Mouse (Mus musculus): ENCODE measurements around the gene Gse1. TPM values are rescaled to one million over a fixed set of nuclear protein-coding genes. Genes with fewer than 3 reads are reported as not detected.
A peak's percentile ranks its signal among the peaks of the same experiment; 100 is the strongest.

Gene Gse1
- polyA plus RNA-seq, 1 experiment from 2014 or later: 12.2 TPM

DNA sequence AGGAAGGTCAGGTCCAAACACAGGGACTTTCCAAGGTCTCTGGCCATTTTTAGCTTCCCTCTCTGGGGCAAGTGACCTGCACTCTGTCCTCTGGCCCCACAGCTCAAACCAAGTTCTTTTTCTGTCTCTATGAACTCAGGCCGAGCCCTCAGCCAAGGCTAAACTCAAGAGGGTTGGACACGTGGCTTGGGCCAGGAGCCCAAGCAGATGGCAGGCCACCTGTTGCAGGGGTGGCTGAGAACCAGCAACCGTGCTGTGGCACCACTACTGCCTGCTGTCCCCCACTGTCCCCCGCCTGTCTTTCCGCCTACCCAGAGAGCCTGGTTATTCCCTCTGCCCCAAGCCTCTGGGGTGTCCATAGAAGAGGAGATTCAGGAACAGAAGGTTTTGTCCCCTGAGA, 14.3 kb upstream of the Gse1 start:
- Histone ChIP-seq H3K9me3 (replicated peaks) (no peaks in the 10 kb centered on the region), H3K9ac (replicated peaks) (no peak overlapping the region), H3K36me3 (no peaks in the 10 kb centered on the region), H3K4me1 (peaks cover 29% of the 10 kb centered on the region), H3K4me2 (no peak overlapping the region), H3K27me3 (replicated peaks) (no peaks in the 10 kb centered on the region), H3K27ac (replicated peaks) (no peak overlapping the region), H3K4me3 (replicated peaks) (no peak overlapping the region)
- no peak for ATAC-seq (ENCODE audit: low FRiP score)
- 45% methylated on average over 5 of the region's 5 CpGs for WGBS

DNA sequence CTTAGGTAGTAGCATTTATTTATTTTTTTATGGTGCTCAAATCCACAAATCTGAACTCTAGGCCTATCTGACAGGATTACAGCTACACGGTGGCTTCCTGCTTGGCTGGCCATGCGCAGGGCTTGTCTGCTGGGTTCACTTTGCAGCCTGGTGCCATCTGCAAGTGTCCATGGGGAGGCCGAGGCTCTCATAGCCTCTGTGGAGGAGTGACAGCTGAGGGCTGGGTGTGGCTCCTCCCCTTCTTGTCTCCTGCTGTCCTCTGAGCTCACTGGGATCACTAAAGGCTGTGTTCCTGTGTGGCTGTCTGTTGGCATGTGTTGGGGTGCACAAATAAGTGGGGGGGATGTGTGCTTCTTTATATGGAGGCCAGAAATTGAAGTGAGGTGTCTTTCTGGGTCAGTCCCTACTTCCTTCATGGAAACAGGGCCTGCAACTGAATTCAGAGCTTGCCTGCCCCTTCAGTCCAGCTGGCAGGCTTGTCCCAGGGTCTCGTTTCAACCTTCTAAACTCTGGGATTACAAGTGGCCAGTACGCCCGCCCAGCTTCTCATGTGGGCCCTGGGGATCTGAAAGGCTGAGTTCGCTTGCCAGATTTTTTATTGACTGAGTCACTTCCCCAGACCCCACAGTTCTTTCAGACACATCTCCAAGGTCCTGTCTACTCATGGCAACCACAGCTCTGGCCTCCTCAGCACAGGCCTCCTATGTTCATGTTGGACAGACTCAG, 12.7 kb upstream of the Gse1 start:
- no peaks in the 10 kb centered on the region for H3K27me3 ChIP-seq (replicated peaks)
- H3K4me2 ChIP-seq: no peak overlapping the region
- no peak for ATAC-seq (ENCODE audit: low FRiP score)
- peaks cover 29% of the 10 kb centered on the region for H3K4me1 ChIP-seq
- H3K27ac ChIP-seq (replicated peaks): peak overlapping the region; percentile 41
- whole genome bisulfite sequencing: 33% methylated on average over 7 of the region's 7 CpGs
- no peak overlapping the region for H3K9ac ChIP-seq (replicated peaks)
- H3K4me3 ChIP-seq (replicated peaks): no peak overlapping the region
- no peaks in the 10 kb centered on the region for H3K36me3 ChIP-seq
- no peaks in the 10 kb centered on the region for H3K9me3 ChIP-seq (replicated peaks)

DNA sequence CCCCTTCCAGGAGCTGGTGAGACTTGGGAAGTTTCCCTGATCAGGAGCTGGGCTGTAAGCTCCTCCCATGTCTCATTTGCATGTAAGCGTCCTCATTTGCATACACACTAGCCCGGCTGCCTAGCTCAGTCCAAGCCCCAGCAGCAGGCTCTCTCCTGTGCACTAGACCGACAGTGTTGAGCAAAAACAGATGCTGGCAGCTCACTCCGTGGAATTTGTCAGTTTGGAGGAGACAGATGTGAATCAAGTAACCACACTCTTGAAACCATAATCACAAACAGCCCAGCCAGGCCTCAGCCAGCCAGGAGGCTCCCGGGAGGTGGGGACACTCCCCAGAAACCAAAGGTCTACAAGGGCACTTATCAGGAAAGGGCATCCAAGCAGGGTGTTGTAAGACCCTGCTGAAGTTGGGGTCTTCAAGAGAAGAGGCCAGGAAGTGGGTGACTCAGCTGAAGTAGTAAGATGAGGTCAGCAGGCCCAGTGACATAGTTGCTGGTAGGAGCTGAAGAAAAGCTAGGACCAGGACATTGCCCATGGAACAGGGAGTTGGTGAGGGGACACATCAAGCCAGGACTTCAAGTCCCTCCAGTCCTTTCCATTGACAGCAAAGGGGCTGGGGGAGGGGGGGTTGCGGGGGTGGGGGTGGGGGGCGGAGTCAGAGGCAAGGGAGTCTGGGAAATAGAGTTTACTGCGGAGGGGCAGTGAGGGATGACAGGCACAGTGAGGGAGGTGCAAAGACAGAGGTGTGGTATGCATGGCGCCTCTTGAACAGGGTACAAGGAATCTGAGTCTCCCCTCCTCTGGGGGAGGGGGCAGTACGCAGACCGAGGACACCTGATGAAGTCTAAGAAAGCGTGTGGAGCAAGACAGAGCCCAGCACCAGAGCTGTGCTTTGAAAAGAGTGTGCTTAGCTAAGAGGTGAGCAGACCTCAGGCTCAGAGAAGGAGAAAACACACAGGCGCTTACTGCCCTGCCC, 11.1 kb upstream of the Gse1 start:
- H3K36me3 ChIP-seq: no peaks in the 10 kb centered on the region
- ATAC-seq (ENCODE audit: low FRiP score): peak; percentile 76
- no peak overlapping the region for H3K4me3 ChIP-seq (replicated peaks)
- H3K4me2 ChIP-seq: no peak overlapping the region
- peaks cover 31% of the 10 kb centered on the region for H3K4me1 ChIP-seq
- no peaks in the 10 kb centered on the region for H3K9me3 ChIP-seq (replicated peaks)
- WGBS: 22% methylated on average over 13 of the region's 13 CpGs
- H3K27ac ChIP-seq (replicated peaks): peak overlapping the region; percentile 55; the same call in 1 of the 2 replicates
- H3K9ac ChIP-seq (replicated peaks): no peak overlapping the region
- no peaks in the 10 kb centered on the region for H3K27me3 ChIP-seq (replicated peaks)

DNA sequence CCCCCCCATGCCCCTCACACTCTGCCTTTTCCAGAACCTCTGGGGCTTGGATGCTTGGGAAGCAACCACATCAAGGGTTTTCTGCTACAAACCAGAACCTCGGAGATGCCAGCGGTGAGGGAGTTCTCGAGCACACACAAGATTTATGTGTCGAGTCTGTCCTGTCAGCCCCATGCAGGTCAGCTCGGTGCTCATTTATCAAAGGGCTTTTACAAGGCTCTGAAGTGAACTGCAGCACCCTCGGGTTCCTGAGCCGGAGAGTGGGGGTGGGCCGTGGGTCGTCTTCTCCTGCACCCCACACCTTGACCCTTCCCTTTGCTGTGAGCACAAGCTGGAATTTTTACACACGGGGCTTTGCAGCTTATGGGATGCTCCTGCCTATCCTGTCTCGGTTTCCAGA, 5.7 kb upstream of the Gse1 start:
- Histone ChIP-seq H3K4me3 (replicated peaks) (no peak overlapping the region), H3K36me3 (no peaks in the 10 kb centered on the region), H3K4me2 (0 out of 2 replicates have a peak overlapping the region, but pooled peaks have one; percentile 11), H3K27me3 (replicated peaks) (no peaks in the 10 kb centered on the region), H3K4me1 (peaks cover 45% of the 10 kb centered on the region), H3K27ac (replicated peaks) (no peak overlapping the region), H3K9me3 (replicated peaks) (no peaks in the 10 kb centered on the region), H3K9ac (replicated peaks) (no peak overlapping the region)
- WGBS: 15% methylated on average over 11 of the region's 11 CpGs
- ATAC-seq (ENCODE audit: low FRiP score): no peak

DNA sequence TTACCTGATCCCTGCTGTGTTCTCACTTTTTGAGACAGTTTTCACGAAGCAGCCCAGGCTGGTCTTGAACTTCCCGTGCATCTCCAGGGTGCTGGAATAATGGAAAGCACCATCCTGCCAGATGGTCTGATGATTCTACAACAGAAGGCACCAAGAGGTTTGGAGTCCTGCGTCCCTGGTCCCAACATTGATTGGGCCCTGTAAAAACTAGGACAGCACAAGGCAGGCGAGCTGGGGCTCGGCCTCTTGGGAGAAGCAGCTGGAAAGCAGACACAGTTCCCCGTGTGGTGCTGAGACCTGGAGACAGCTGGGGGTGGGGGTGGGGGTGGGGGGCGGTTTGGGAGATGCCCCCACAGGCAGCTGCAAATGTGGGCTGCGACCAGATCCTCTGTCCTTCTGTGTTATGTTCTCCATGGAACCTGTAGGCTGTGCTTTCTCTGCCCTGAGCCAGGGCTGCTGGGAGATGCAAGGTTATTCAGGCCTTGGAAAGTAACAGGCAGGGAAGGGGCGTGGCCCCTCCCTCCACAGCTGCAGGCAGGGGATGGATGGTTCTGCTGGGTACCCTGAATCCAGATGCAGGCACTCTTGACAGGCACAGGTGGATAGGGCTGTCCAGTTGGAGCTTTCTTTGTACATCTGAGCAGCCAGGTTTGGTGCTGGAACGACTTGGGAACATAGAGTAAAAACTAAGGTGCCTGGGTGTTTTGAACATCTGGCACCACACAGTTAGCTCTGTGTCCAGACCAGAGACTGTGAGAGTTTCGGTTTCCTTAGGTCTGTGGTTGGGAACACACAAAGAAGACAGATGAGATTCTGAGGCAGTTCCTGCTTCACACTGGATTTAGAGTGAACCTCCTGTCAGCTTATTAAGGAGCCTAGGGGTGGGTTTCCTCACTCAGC, 3.5 kb upstream of the Gse1 start:
- Histone ChIP-seq H3K4me1 (peaks cover 55% of the 10 kb centered on the region), H3K9ac (replicated peaks) (no peak overlapping the region), H3K36me3 (no peaks in the 10 kb centered on the region), H3K9me3 (replicated peaks) (no peaks in the 10 kb centered on the region), H3K27ac (replicated peaks) (no peak overlapping the region), H3K27me3 (replicated peaks) (no peaks in the 10 kb centered on the region), H3K4me2 (no peak overlapping the region), H3K4me3 (replicated peaks) (no peak overlapping the region)
- 48% methylated on average over 11 of the region's 11 CpGs for WGBS
- no peak for ATAC-seq (ENCODE audit: low FRiP score)

DNA sequence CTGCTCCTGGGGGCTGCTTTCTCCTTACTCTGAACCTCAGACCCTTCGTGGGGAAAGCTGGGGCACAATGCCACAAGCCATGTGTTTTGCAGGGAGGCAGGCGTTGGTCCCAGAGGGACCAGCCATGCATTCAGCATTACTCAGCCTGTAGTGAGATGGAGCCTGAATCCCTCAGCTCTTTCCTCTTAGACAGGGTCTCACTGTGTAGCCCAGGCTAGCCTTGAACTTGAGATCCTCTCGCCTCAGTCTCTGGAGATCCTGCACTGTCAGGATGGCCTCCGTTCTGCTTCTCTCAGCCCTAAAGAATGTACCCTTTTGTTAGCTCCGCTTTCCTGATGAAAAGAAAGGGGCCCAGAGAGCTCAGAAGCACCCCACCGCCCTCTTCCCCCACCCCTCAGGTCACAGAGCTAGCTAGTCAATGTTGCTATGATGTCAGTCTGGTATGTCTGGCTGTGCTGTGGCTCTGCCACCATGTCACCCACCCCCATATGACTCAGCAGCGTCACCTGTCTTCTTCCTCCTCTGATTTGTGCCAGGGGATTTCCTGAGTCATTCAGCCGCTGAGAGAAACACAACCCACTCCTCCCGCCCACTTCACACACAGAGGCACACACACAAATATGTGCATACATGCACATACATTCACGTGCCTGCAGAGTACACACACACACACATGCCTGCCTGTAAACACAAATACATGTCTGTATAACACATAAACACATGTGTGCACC, 2.7 kb upstream of the Gse1 start:
- Histone ChIP-seq H3K36me3 (no peaks in the 10 kb centered on the region), H3K4me1 (peaks cover 64% of the 10 kb centered on the region), H3K9me3 (replicated peaks) (no peaks in the 10 kb centered on the region), H3K27me3 (replicated peaks) (no peaks in the 10 kb centered on the region), H3K4me2 (no peak overlapping the region), H3K27ac (replicated peaks) (no peak overlapping the region), H3K4me3 (replicated peaks) (no peak overlapping the region), H3K9ac (replicated peaks) (no peak overlapping the region)
- ATAC-seq (ENCODE audit: low FRiP score): no peak
- WGBS: 23% methylated on average over 10 of the region's 10 CpGs

DNA sequence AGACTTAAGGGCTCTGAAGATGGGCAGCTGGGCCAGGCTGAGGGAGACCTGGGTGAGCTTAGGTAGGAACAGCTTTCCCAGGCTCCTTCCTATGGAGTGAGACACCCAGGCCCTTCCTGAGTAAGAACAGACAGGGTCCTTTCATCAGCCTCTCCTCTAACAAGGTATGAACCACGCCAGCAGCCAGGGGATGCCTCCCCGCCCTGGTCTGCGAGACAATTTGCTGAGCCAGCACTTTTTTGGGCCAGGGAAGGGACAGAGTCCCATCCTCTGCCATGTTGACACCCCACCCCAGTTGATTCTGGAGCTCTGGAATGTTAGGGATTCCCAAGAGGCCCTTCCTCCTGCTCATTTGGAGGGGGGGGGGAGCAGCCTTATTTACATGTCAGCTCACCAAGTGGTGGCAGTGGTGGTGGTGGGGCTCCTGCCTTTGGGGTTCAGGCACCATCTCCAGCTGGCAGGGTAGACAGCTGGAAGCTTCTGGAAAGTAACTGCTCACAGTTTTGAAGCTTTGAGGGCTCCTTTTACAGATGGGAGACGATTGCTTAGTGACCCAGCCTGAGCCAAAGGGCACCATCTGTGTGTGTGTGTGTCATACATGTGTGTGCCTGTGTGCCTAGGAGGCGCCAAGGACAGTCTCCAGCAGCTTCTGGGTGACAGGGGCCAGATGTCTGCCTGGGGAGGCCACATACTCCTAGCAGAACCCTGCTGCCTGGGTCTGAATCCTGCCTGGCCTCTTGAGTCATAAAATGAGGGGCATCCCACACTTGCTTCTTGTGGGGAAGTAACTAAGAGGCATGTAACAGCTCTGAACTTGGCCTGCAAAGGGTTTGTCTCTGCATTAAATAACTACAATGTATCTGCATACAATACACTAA, 1.3 kb upstream of the Gse1 start:
- H3K4me2 ChIP-seq: peak overlapping the region; percentile 83
- 0 out of 2 replicates have a peak overlapping the region, but pooled peaks have one; percentile 39 for H3K27ac ChIP-seq (replicated peaks)
- H3K4me1 ChIP-seq: peaks cover 77% of the 10 kb centered on the region
- no peak overlapping the region for H3K9ac ChIP-seq (replicated peaks)
- no peak overlapping the region for H3K4me3 ChIP-seq (replicated peaks)
- no peaks in the 10 kb centered on the region for H3K36me3 ChIP-seq
- no peak for ATAC-seq (ENCODE audit: low FRiP score)
- no peaks in the 10 kb centered on the region for H3K27me3 ChIP-seq (replicated peaks)
- 40% methylated on average over 5 of the region's 5 CpGs for WGBS
- no peaks in the 10 kb centered on the region for H3K9me3 ChIP-seq (replicated peaks)

DNA sequence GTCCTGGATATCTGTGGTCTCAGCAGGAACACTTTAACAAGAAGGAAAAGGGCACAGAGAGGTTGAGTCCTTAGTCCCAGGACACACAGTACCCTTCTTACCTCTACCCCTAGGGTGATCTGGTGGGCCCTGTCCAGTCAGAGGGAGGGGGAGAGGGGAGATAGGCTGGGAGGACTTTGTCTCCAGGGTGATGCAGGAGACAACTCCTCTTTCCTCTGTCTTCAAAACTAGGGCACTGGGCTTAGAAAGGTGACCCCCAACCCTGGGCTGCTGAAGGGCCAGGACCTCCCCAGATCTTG, 729 bp upstream of the Gse1 start:
- Histone ChIP-seq H3K4me1 (peaks cover 77% of the 10 kb centered on the region), H3K9ac (replicated peaks) (no peak overlapping the region; the same call in 1 of the 2 replicates), H3K4me3 (replicated peaks) (peak overlapping the region; percentile 64), H3K9me3 (replicated peaks) (no peaks in the 10 kb centered on the region), H3K27ac (replicated peaks) (0 out of 2 replicates have a peak overlapping the region, but pooled peaks have one; percentile 39), H3K27me3 (replicated peaks) (no peaks in the 10 kb centered on the region), H3K4me2 (peak overlapping the region; percentile 83), H3K36me3 (no peaks in the 10 kb centered on the region)
- peak; percentile 8; the same call in 1 of the 2 replicates for ATAC-seq (ENCODE audit: low FRiP score)

DNA sequence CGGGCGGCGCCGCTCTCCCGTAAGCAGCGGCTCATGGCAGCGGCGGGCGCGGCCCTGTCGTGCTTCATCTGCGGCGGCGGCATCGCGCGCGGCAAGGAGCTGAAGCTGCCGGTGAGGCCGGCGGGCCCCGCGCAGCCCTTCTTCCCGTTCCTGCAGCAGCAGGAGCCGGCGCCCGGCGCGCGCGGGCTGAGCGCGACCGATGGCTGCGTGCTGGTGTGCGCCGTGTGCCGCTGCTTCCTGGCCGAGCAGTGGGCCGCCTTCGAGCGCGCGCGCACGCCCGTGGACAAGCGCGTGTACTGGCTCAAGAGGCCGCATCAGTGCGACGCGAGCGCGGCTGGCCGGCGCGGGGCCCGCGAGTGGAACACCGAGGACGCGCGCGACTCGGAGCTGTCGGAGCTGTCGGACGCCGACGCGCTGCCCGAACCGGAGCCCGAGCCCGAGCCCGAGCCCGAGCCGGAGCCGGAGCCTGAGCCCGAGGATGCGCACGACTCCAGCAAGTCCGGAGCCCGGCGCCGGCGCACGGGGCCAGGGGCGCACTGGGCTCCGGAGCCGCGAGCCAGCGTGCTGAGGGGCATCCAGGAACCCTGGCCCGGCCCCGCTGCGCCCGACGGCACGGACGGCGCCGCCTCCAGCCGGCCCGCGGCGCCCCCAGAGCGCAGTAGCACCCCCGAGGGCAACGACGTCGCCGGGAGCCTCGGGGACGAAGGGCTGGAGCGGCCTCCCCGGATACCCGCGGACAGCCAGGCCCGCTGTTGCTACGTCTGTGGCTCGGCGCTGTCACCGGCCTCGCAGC, 721 bp downstream of the Gse1 start:
- Histone ChIP-seq H3K4me2 (peak overlapping the region; percentile 83), H3K4me1 (peaks cover 86% of the 10 kb centered on the region), H3K9ac (replicated peaks) (peak overlapping the region; percentile 44), H3K27me3 (replicated peaks) (no peaks in the 10 kb centered on the region), H3K27ac (replicated peaks) (peak overlapping the region; percentile 72), H3K4me3 (replicated peaks) (peak overlapping the region; percentile 64), H3K9me3 (replicated peaks) (no peaks in the 10 kb centered on the region), H3K36me3 (no peaks in the 10 kb centered on the region)
- ATAC-seq (ENCODE audit: low FRiP score): peak; percentile 43
- WGBS: under 1% methylated on average over 104 of the region's 125 CpGs

DNA sequence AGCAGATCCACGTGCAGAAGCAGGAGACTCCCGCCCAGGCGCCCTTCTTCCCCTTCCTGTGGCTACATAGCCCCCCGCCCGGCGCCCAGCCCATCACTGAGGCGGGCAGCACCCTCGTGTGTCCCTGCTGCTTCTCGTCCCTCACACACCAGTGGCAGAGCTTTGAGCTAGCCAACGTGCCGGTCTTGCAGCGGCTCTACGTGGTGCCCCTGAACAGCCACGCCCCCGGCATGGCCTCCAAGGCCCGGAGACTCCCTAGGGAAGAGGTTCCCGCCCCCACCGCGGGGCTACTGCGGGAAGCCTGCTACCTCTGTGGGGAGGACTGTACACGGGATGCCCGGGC, 1.3 kb downstream of the Gse1 start:
- Histone ChIP-seq H3K4me2 (peak overlapping the region; percentile 83), H3K4me1 (peaks cover 90% of the 10 kb centered on the region), H3K9ac (replicated peaks) (peak overlapping the region; percentile 44), H3K27ac (replicated peaks) (no peak overlapping the region), H3K36me3 (no peaks in the 10 kb centered on the region), H3K9me3 (replicated peaks) (no peaks in the 10 kb centered on the region), H3K27me3 (replicated peaks) (no peaks in the 10 kb centered on the region), H3K4me3 (replicated peaks) (peak overlapping the region; percentile 64)
- WGBS: under 1% methylated on average over 22 of the region's 22 CpGs
- no peak for ATAC-seq (ENCODE audit: low FRiP score)
